Mouse (Mus musculus): ENCODE measurements at regions not wholly inside any gene's neighbourhood (a gene's known extent, or its start where the extent isn't known, plus 50 kb on each side); places are given as distances from the start of the nearest gene placed in this dataset.

DNA sequence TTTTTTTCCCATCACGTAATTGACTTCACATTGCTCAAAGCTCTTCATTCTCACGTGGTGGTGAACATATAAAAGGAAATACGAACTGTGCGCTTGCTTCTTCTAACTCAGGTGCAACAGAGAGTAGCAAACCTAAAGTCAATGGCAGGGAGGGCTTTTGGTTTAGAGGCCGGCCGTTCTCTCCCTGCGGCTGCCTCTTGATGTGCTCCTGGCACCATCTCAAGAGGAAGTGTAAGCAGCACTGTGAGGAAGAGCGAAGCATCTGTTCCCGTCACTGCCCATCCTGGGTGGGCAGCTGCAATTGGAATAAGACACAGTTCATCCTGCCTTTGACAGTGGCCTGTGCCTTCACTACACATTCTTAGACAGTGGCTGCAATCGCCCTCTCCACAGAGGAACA, 204.0 kb downstream of the Gm11361 start:
- Histone ChIP-seq H3K4me3 (replicated peaks; ENCODE audit: low read depth, low read length) (no peak overlapping the region), H3K27ac (no peak overlapping the region), H3K4me1 (replicated peaks; ENCODE audit: insufficient read depth, low read length) (no peaks in the 10 kb centered on the region), H3K27me3 (ENCODE audit: insufficient read depth, low read length) (no peaks in the 10 kb centered on the region), H3K36me3 (ENCODE audit: insufficient read depth, low read length) (no peaks in the 10 kb centered on the region), H3K9ac (ENCODE audit: low read depth, low read length) (no peak overlapping the region), H3K9me3 (replicated peaks; ENCODE audit: low read length) (no peaks in the 10 kb centered on the region), H3K4me2 (ENCODE audit: low read length) (no peak overlapping the region)
- no peak for TF ChIP-seq CTCF (IDR thresholded peaks at IDR 0.05; ENCODE audit: low read depth)
- ATAC-seq (replicated peaks; ENCODE audit: low FRiP score, low read depth) (no peak), DNase-seq (ENCODE audit: low spot score) (no peak)
- 87% methylated on average over 10 of the region's 10 CpGs for WGBS

DNA sequence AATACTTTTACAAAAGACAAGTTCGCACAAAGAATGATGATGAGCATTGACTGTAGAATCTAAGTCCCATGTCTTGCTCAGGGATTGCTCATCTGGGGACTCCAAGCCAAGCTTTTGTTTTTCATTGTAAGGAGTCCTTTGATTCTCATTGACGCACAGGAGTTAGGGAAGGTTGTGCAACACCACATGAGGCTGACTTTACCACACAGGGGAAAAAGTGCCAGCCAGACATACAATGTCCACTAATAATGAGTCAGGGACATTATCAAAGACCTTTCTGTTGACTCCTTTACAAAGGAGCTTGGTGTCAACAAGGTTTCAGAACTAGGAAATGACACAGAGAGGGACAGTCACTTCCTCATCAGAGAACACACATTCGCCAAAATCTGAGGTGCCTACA, 200.1 kb downstream of the Gm11361 start:
- WGBS: 92% methylated on average over 3 of the region's 3 CpGs
- H3K4me1 ChIP-seq (replicated peaks; ENCODE audit: insufficient read depth, low read length): no peaks in the 10 kb centered on the region
- DNase-seq (ENCODE audit: low spot score) (no peak), ATAC-seq (replicated peaks; ENCODE audit: low FRiP score, low read depth) (no peak)
- no peaks in the 10 kb centered on the region for H3K9me3 ChIP-seq (replicated peaks; ENCODE audit: low read length)
- no peaks in the 10 kb centered on the region for H3K36me3 ChIP-seq (ENCODE audit: insufficient read depth, low read length)
- no peak overlapping the region for H3K4me2 ChIP-seq (ENCODE audit: low read length)
- H3K4me3 ChIP-seq (replicated peaks; ENCODE audit: low read depth, low read length): no peak overlapping the region
- H3K9ac ChIP-seq (ENCODE audit: low read depth, low read length): no peak overlapping the region
- H3K27ac ChIP-seq: no peak overlapping the region
- H3K27me3 ChIP-seq (ENCODE audit: insufficient read depth, low read length): no peaks in the 10 kb centered on the region
- no peak for TF ChIP-seq CTCF (IDR thresholded peaks at IDR 0.05; ENCODE audit: low read depth)

DNA sequence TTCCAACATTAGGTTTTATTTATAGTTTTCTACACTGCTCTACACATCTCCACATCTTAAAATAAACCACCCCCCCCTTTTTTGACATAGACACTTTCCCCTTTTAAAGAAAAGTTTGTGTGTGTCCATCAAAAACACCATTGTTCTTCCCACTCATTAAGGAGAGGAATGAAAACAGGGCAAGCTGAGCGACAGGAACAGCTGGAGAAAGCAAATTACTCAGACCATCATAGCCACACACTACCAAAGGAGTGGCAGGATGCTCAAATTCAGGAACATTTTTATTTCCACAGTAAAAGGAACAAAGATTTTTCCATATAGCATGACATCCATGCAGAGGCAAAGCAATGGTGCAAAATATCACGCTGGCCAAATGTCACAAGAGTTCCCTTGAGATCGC, 198.6 kb downstream of the Gm11361 start:
- no peak overlapping the region for H3K9ac ChIP-seq (ENCODE audit: low read depth, low read length)
- H3K4me2 ChIP-seq (ENCODE audit: low read length): no peak overlapping the region
- no peak for TF ChIP-seq CTCF (IDR thresholded peaks at IDR 0.05; ENCODE audit: low read depth)
- no peak overlapping the region for H3K4me3 ChIP-seq (replicated peaks; ENCODE audit: low read depth, low read length)
- no peaks in the 10 kb centered on the region for H3K36me3 ChIP-seq (ENCODE audit: insufficient read depth, low read length)
- DNase-seq (ENCODE audit: low spot score): no peak
- no peak overlapping the region for H3K27ac ChIP-seq
- no peaks in the 10 kb centered on the region for H3K27me3 ChIP-seq (ENCODE audit: insufficient read depth, low read length)
- H3K4me1 ChIP-seq (replicated peaks; ENCODE audit: insufficient read depth, low read length): no peaks in the 10 kb centered on the region
- H3K9me3 ChIP-seq (replicated peaks; ENCODE audit: low read length): no peaks in the 10 kb centered on the region
- WGBS: 89% methylated on average over 3 of the region's 3 CpGs
- ATAC-seq (replicated peaks; ENCODE audit: low FRiP score, low read depth): no peak

DNA sequence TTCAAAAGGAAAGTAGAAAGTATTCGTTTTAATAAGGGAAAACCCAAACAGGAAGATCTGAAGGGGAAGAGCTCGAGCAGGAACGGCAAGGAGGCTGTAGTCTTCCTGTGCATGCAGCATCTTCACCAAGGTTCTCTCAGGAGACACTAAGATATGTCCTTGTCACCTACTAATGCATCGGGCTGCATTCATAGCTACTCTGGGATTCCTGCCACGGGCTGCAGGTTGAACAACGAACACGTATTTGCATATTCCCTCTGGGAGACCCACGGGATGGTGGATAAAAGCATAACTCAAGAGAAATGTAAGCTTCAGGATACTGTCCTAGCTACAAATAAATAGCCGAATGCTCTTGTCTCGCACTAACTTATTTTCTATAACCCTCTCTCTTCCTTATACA, 197.7 kb downstream of the Gm11361 start:
- H3K27ac ChIP-seq: no peak overlapping the region
- H3K4me2 ChIP-seq (ENCODE audit: low read length): no peak overlapping the region
- H3K9me3 ChIP-seq (replicated peaks; ENCODE audit: low read length): no peaks in the 10 kb centered on the region
- no peaks in the 10 kb centered on the region for H3K36me3 ChIP-seq (ENCODE audit: insufficient read depth, low read length)
- DNase-seq (ENCODE audit: low spot score) (no peak), ATAC-seq (replicated peaks; ENCODE audit: low FRiP score, low read depth) (no peak)
- H3K27me3 ChIP-seq (ENCODE audit: insufficient read depth, low read length): no peaks in the 10 kb centered on the region
- TF ChIP-seq CTCF (IDR thresholded peaks at IDR 0.05; ENCODE audit: low read depth): no peak
- no peak overlapping the region for H3K4me3 ChIP-seq (replicated peaks; ENCODE audit: low read depth, low read length)
- no peaks in the 10 kb centered on the region for H3K4me1 ChIP-seq (replicated peaks; ENCODE audit: insufficient read depth, low read length)
- H3K9ac ChIP-seq (ENCODE audit: low read depth, low read length): no peak overlapping the region
- 83% methylated on average over 10 of the region's 10 CpGs for WGBS

DNA sequence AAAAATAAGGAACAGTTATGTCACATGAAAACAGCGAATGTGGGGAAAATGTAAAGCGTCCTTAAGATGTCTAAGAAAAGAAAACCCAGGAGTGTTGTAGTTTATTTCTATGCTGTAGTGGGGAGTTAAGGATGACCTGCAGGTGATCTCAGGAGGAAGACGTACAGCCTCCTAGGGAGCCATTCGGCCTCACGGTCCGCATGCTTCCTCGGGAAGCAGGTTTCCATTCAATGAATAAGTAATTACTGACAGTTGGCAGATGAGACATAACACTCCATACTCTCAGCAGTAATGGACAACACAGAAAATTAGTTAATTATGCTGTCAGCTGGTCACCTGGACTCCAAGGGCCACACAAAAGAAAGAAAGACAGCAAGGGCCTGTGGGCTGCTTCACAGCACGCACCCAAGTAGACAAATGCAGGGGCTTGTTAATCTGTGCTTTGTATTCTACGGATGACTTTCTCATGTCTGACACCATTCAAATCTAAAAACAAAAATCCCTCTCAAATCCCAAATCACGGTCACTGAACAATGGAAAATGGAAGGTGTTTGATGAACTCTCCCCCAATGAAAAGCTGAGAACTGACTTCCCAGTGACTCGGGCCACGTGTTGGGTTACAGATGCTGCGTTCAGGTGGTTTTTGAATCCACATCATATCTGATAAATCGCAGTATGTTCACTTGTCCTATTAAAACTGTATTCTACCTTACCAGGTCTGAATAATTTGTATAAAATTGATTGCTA, 193.5 kb downstream of the Gm11361 start:
- DNase-seq (ENCODE audit: low spot score) (no peak), ATAC-seq (replicated peaks; ENCODE audit: low FRiP score, low read depth) (no peak)
- no peak overlapping the region for H3K9ac ChIP-seq (ENCODE audit: low read depth, low read length)
- no peaks in the 10 kb centered on the region for H3K36me3 ChIP-seq (ENCODE audit: insufficient read depth, low read length)
- no peak overlapping the region for H3K27ac ChIP-seq
- H3K9me3 ChIP-seq (replicated peaks; ENCODE audit: low read length): no peaks in the 10 kb centered on the region
- H3K27me3 ChIP-seq (ENCODE audit: insufficient read depth, low read length): no peaks in the 10 kb centered on the region
- WGBS: 81% methylated on average over 14 of the region's 14 CpGs
- no peaks in the 10 kb centered on the region for H3K4me1 ChIP-seq (replicated peaks; ENCODE audit: insufficient read depth, low read length)
- no peak for TF ChIP-seq CTCF (IDR thresholded peaks at IDR 0.05; ENCODE audit: low read depth)
- no peak overlapping the region for H3K4me3 ChIP-seq (replicated peaks; ENCODE audit: low read depth, low read length)
- no peak overlapping the region for H3K4me2 ChIP-seq (ENCODE audit: low read length)

DNA sequence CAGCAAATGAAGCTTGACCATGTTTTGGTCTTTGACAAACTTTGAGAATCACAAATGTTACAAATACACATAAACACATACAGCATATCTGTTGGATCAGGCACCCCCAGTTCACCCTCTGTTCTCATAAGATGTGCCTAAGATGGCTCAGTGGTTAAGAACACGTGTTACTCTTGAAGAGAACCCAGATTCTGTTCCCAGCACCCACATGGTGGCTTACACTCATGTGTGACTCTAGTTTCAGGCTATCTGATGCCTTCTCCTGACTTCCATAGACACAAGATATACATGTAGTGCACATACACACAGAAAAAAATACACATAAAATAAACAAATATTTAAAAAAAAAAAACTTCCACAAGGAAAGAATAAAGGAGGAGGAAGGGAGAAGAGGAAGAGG, 191.7 kb downstream of the Gm11361 start:
- no peak for TF ChIP-seq CTCF (IDR thresholded peaks at IDR 0.05; ENCODE audit: low read depth)
- no peak overlapping the region for H3K9ac ChIP-seq (ENCODE audit: low read depth, low read length)
- ATAC-seq (replicated peaks; ENCODE audit: low FRiP score, low read depth) (no peak), DNase-seq (ENCODE audit: low spot score) (no peak)
- no peaks in the 10 kb centered on the region for H3K4me1 ChIP-seq (replicated peaks; ENCODE audit: insufficient read depth, low read length)
- WGBS: 89% methylated on average over 1 of the region's 1 CpGs
- no peaks in the 10 kb centered on the region for H3K9me3 ChIP-seq (replicated peaks; ENCODE audit: low read length)
- no peaks in the 10 kb centered on the region for H3K36me3 ChIP-seq (ENCODE audit: insufficient read depth, low read length)
- no peak overlapping the region for H3K4me2 ChIP-seq (ENCODE audit: low read length)
- no peak overlapping the region for H3K4me3 ChIP-seq (replicated peaks; ENCODE audit: low read depth, low read length)
- no peaks in the 10 kb centered on the region for H3K27me3 ChIP-seq (ENCODE audit: insufficient read depth, low read length)
- H3K27ac ChIP-seq: no peak overlapping the region

DNA sequence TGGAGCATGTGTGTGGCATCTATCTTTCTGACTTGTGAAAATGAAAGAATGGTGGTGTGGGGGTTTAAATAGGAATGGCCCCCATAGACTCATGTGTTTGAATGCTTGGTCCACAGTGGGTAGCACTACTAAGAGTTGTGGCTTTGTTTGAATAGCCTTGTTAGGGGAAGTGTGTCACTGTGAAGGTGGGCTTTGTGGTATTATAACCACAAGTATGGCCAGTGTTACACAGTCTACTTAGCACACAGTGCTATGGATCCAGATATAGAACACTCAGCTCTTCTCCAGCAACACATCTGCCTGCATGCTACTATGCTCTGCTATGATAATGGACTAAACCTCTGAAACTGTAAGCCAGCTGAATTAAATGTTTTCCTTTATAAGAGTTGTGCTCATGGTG, 184.9 kb downstream of the Gm11361 start:
- H3K9ac ChIP-seq (ENCODE audit: low read depth, low read length): no peak overlapping the region
- ATAC-seq (replicated peaks; ENCODE audit: low FRiP score, low read depth) (no peak), DNase-seq (ENCODE audit: low spot score) (no peak)
- no peak overlapping the region for H3K27ac ChIP-seq
- H3K4me2 ChIP-seq (ENCODE audit: low read length): no peak overlapping the region
- no peaks in the 10 kb centered on the region for H3K9me3 ChIP-seq (replicated peaks; ENCODE audit: low read length)
- no peak for TF ChIP-seq CTCF (IDR thresholded peaks at IDR 0.05; ENCODE audit: low read depth)
- H3K36me3 ChIP-seq (ENCODE audit: insufficient read depth, low read length): no peaks in the 10 kb centered on the region
- H3K4me1 ChIP-seq (replicated peaks; ENCODE audit: insufficient read depth, low read length): no peaks in the 10 kb centered on the region
- H3K4me3 ChIP-seq (replicated peaks; ENCODE audit: low read depth, low read length): no peak overlapping the region
- H3K27me3 ChIP-seq (ENCODE audit: insufficient read depth, low read length): no peaks in the 10 kb centered on the region
